Mouse (Mus musculus): ENCODE measurements around the gene Catsperz.

The Catsperz gene

GRCm38 (mm10) chr19:6925307-6925573 is at the start of gene Catsperz:
Catsperz (minus strand) TSS chr19:6925380.
- ATAC-seq (ENCODE audit: low TSS enrichment) = no peak

- peak; percentile 42; the same call in 1 of the 2 replicates for ATAC-seq (ENCODE audit: low TSS enrichment)
Observed at GRCm38 (mm10) chr19:6974211-6975205, 49.3 kb upstream of the Catsperz start, which contains the start of gene Ppp1r14b. Ppp1r14b (plus strand) TSS chr19:6974968.

GRCm38 (mm10) chr19:6973581-6974190 is 48.5 kb upstream of the Catsperz start:
- no peak for ATAC-seq (ENCODE audit: low TSS enrichment)

- ATAC-seq (ENCODE audit: low TSS enrichment) = no peak
Observed at GRCm38 (mm10) chr19:6972247-6972917, 47.2 kb upstream of the Catsperz start.

- ATAC-seq (ENCODE audit: low TSS enrichment) = no peak
Observed at GRCm38 (mm10) chr19:6971644-6972043, 46.5 kb upstream of the Catsperz start.

GRCm38 (mm10) chr19:6970460-6971085 is 45.4 kb upstream of the Catsperz start:
- ATAC-seq (ENCODE audit: low TSS enrichment) = no peak

GRCm38 (mm10) chr19:6969665-6970381 is 44.6 kb upstream of the Catsperz start:
- no peak for ATAC-seq (ENCODE audit: low TSS enrichment)

GRCm38 (mm10) chr19:6969291-6969664 is 44.1 kb upstream of the Catsperz start:
- no peak for ATAC-seq (ENCODE audit: low TSS enrichment)

- no peak for ATAC-seq (ENCODE audit: low TSS enrichment)
Observed at GRCm38 (mm10) chr19:6968491-6969271, 43.5 kb upstream of the Catsperz start.

- no peak for ATAC-seq (ENCODE audit: low TSS enrichment)
Observed at GRCm38 (mm10) chr19:6956461-6956860, 31.3 kb upstream of the Catsperz start.

- no peak for ATAC-seq (ENCODE audit: low TSS enrichment)
Observed at GRCm38 (mm10) chr19:6955424-6955823, 30.2 kb upstream of the Catsperz start.

- no peak for ATAC-seq (ENCODE audit: low TSS enrichment)
Observed at GRCm38 (mm10) chr19:6954046-6954445, 28.9 kb upstream of the Catsperz start.

GRCm38 (mm10) chr19:6952712-6953037 is 27.5 kb upstream of the Catsperz start:
- ATAC-seq (ENCODE audit: low TSS enrichment) = no peak

- peak; percentile 34 for ATAC-seq (ENCODE audit: low TSS enrichment)
Observed at GRCm38 (mm10) chr19:6951994-6952711, 27.0 kb upstream of the Catsperz start.

- peak; percentile 78 for ATAC-seq (ENCODE audit: low TSS enrichment)
Observed at GRCm38 (mm10) chr19:6951381-6951968, 26.3 kb upstream of the Catsperz start.

GRCm38 (mm10) chr19:6950613-6951153 is 25.5 kb upstream of the Catsperz start:
- ATAC-seq (ENCODE audit: low TSS enrichment) = peak; percentile 53

GRCm38 (mm10) chr19:6949951-6950350 is 24.8 kb upstream of the Catsperz start:
- ATAC-seq (ENCODE audit: low TSS enrichment) = no peak

GRCm38 (mm10) chr19:6949532-6949931 is 24.4 kb upstream of the Catsperz start:
- ATAC-seq (ENCODE audit: low TSS enrichment) = no peak

GRCm38 (mm10) chr19:6948186-6948585 is 23.0 kb upstream of the Catsperz start:
- ATAC-seq (ENCODE audit: low TSS enrichment) = no peak

Measured in frontal cortex, adult (tissue).